In the genomic region with DNA sequence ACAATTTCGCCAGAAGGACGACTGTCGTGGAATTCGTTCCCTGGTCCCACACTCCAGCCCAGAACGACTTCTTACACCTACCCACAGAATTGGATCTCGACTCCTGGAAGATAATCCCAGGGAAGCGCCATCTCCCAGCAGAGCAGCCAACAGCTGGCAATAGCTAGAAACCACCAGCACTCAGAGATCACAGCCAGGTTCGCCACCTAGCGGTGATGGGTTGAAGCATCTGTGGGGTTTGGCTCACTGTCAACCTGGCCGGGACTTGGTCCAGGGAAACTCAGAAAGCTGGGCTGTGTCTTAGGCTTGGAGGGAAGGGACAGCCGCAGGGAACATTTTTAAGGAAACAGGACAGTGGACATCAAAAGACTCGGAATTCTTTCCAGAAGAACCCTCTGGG, we compare ENCODE assay signal across 8 mouse cellular contexts. TPM values are rescaled to one million over a fixed set of nuclear protein-coding genes. Genes with fewer than 3 reads are reported as not detected.
DNase-seq lines count a peak whose midpoint lies in the region; ATAC-seq and TF ChIP-seq lines count a peak whose summit lies in the region.

No protein-coding gene starts in this region.

- TF ChIP-seq EP300 in lung, postnatal 0 days (IDR thresholded peaks at IDR 0.05) = no peak

- H3K9ac ChIP-seq in hindbrain, embryonic 11.5 days (ENCODE audit: low read depth, low read length) = no peak overlapping the region
- H3K9ac ChIP-seq in lung, postnatal 0 days (replicated peaks; ENCODE audit: low read depth) = no peak overlapping the region

- TF ChIP-seq CTCF in lung, postnatal 0 days (IDR thresholded peaks at IDR 0.05) = peak; percentile 95

- no peaks in the 10 kb centered on the region for H3K36me3 ChIP-seq in hindbrain, embryonic 11.5 days (ENCODE audit: control insufficient read depth, insufficient read depth, low read length)
- H3K36me3 ChIP-seq in lung, postnatal 0 days (ENCODE audit: insufficient read depth, low read length) = no peaks in the 10 kb centered on the region

- no peak overlapping the region for H3K4me2 ChIP-seq in hindbrain, embryonic 11.5 days (replicated peaks; ENCODE audit: low read depth, low read length)
- H3K4me2 ChIP-seq in lung, postnatal 0 days (replicated peaks; ENCODE audit: low read depth, low read length) = peak overlapping the region; percentile 17; the same call in 1 of the 2 replicates

- H3K27ac ChIP-seq in hindbrain, embryonic 11.5 days (ENCODE audit: low read depth, low read length) = no peak overlapping the region
- H3K27ac ChIP-seq in lung, postnatal 0 days (ENCODE audit: low read length) = no peak overlapping the region

- no peak for ATAC-seq in hindbrain, embryonic 11.5 days (ENCODE audit: low FRiP score)
- peak; percentile 79 for ATAC-seq in lung, postnatal 0 days

- H3K4me1 ChIP-seq in hindbrain, embryonic 11.5 days (replicated peaks; ENCODE audit: control insufficient read depth, insufficient read depth, low read length) = 0 out of 2 replicates have a peak, but pooled peaks cover 2% of the 10 kb centered on the region
- H3K4me1 ChIP-seq in lung, postnatal 0 days (ENCODE audit: insufficient read depth, low read depth, low read length) = no peaks in the 10 kb centered on the region

- H3K9me3 ChIP-seq in hindbrain, embryonic 11.5 days (ENCODE audit: control insufficient read depth, low read length) = no peaks in the 10 kb centered on the region
- no peaks in the 10 kb centered on the region for H3K9me3 ChIP-seq in lung, postnatal 0 days (ENCODE audit: low read length)

- peak; percentile 77 for DNase-seq in MN1 (ENCODE audit: low spot score)
- DNase-seq in cerebellum, adult 9-10 months = peak; percentile 95
- DNase-seq in frontal cortex, adult 2 months (ENCODE audit: extremely low spot score in 1 of 2, low spot score in 1 of 2) = peak; percentile 90 to 98
- DNase-seq in hindbrain, embryonic 11.5 days (ENCODE audit: low spot score) = peak; percentile 89
- DNase-seq in layer of hippocampus, postnatal 10 days (ENCODE audit: low spot score in 2 of 2) = peak; percentile 98 to 99
- DNase-seq in lung, postnatal 0 days (ENCODE audit: low spot score) = peak; percentile 85
- DNase-seq in ovary, postnatal 14 days (ENCODE audit: low spot score) = peak; percentile 98
- DNase-seq in thymus, postnatal 10 days (ENCODE audit: low spot score in 2 of 2) = peak; percentile 41 to 79

- no peaks in the 10 kb centered on the region for H3K27me3 ChIP-seq in hindbrain, embryonic 11.5 days (ENCODE audit: control insufficient read depth, insufficient read depth, low read length)
- no peaks in the 10 kb centered on the region for H3K27me3 ChIP-seq in lung, postnatal 0 days (replicated peaks; ENCODE audit: insufficient read depth, low read length)

- H3K4me3 ChIP-seq in hindbrain, embryonic 11.5 days (ENCODE audit: low read depth, low read length) = no peak overlapping the region
- no peak overlapping the region for H3K4me3 ChIP-seq in lung, postnatal 0 days (ENCODE audit: low read depth, low read length)

- 6% methylated on average over 12 of the region's 12 CpGs for WGBS in hindbrain, embryonic 11.5 days
- 3% methylated on average over 12 of the region's 12 CpGs for WGBS in lung, postnatal 0 days

RNA-seq across cellular contexts. Expression of a gene that starts 19.3 kb away (rescaled TPM):
- polyA plus RNA-seq in frontal cortex, adult 2 months (2012; rRNA removed) = 6.4 and 7.4 TPM in 2 replicates
- polyA plus RNA-seq in hindbrain, embryonic 11.5 days (2014; fragmentation: Nextera tagmentation; extraction: Ambion mirVana) = 8.9 and 10.1 TPM in 2 replicates
- 1 to 10 TPM; 6.8 to 7.5 TPM for total RNA-seq in layer of hippocampus, postnatal 10 days (2021)
- polyA plus RNA-seq in lung, postnatal 0 days (2015; fragmentation: Nextera tagmentation; extraction: Ambion mirVana) = 1.9 and 2.7 TPM in 2 replicates

RNA-seq across cellular contexts. Expression of a gene that starts 32.9 kb away (rescaled TPM):
- polyA plus RNA-seq in frontal cortex, adult 2 months (2012; rRNA removed) = 150 and 178 TPM in 2 replicates
- polyA plus RNA-seq in hindbrain, embryonic 11.5 days (2014; fragmentation: Nextera tagmentation; extraction: Ambion mirVana) = 695 and 707 TPM in 2 replicates
- 100 to 1,000 TPM; 260 to 272 TPM for total RNA-seq in layer of hippocampus, postnatal 10 days (2021)
- 412 and 458 TPM in 2 replicates for polyA plus RNA-seq in lung, postnatal 0 days (2015; fragmentation: Nextera tagmentation; extraction: Ambion mirVana)
